Mouse (Mus musculus) hindbrain, postnatal 0 days (tissue): ENCODE results near the gene A930018P22Rik. TPM values are rescaled to one million over a fixed set of nuclear protein-coding genes. Genes with fewer than 3 reads are reported as not detected.
"Not testable (repeated sequence)": the region's sequence is repeated elsewhere in the genome, so short reads cannot be mapped to it uniquely, and the experiment has no call there.

ENCODE experiments used
- ATAC-seq: fragments of 200-750 bp; cut with Nextera tagmentation; 2 replicates; pipeline ENCODE4 v1.8.0; 2017; ENCODE audit warnings: mild to moderate bottlenecking, moderate TSS enrichment, moderate library complexity
- DNase-seq: peaks from one replicate; pipeline ENCODE4 v3.0.0-alpha.2; 2015; ENCODE audit warnings: low spot score
- H3K27ac ChIP-seq: fragments of 300-500 bp; sonication (generic); 2 replicates; pipeline ENCODE4 v1.5.1; 2014; ENCODE audit warnings: mild to moderate bottlenecking
- H3K27me3 ChIP-seq: fragments of 300-500 bp; sonication (generic); 2 replicates; pipeline ENCODE4 v1.6.1; 2014; ENCODE audit warnings: low read length, mixed read lengths; ENCODE audit not compliant: insufficient read depth
- H3K36me3 ChIP-seq: fragments of 300-500 bp; sonication (generic); 2 replicates; pipeline ENCODE4 v1.6.1; 2014; ENCODE audit warnings: low read length, mixed read lengths; ENCODE audit not compliant: insufficient read depth
- H3K4me1 ChIP-seq: fragments of 300-500 bp; sonication (generic); 2 replicates; pipeline ENCODE4 v1.6.1; 2014; ENCODE audit warnings: antibody characterized with exemption, low read length, mixed read lengths; ENCODE audit not compliant: insufficient read depth
- H3K4me2 ChIP-seq: fragments of 300-500 bp; sonication (generic); 2 replicates; pipeline ENCODE4 v1.6.1; 2014; ENCODE audit warnings: low read depth, mild to moderate bottlenecking, low read length, moderate library complexity, mixed read lengths
- H3K4me3 ChIP-seq: fragments of 300-500 bp; sonication (generic); 2 replicates; pipeline ENCODE4 v1.5.1; 2014; ENCODE audit warnings: low read length
- H3K9ac ChIP-seq: fragments of 300-500 bp; sonication (generic); replicated peaks from 2 replicates; pipeline ENCODE4 v1.6.1; 2014; ENCODE audit warnings: mild to moderate bottlenecking, low read length, moderate library complexity, mixed read lengths
- H3K9me3 ChIP-seq: fragments of 300-500 bp; sonication (generic); 2 replicates; pipeline ENCODE4 v1.6.1; 2016; ENCODE audit warnings: low read length, mixed read lengths
- CTCF ChIP-seq: IDR thresholded peaks from 2 replicates; pipeline ENCODE4 v1.5.1; 2016; ENCODE audit warnings: antibody characterized with exemption, control low read depth, low read depth
- WGBS: fragments of 180-500 bp; shearing (Covaris S2); extraction: QIAGEN DNeasy Blood & Tissue Kit; methylation state at CpG from one replicate; pipeline ENCODE4 v1.1.7; 2014; 5-methylcytosine and 5-hydroxymethylcytosine counted together
- polyA plus RNA-seq: library from polyadenylated mRNA; unstranded; fragments of >200 nt; fragmentation: Nextera tagmentation; extraction: Ambion mirVana; gene quantifications from 2 replicates; pipeline ENCODE4 v1.2.1, GENCODE M21; 2015
- total RNA-seq: library from RNA; depleted of rRNA; stranded (reverse); fragments of >200 nt; gene quantifications from 2 replicates; pipeline ENCODE4 v1.2.3, GENCODE M21; 2014

The A930018P22Rik gene
- total and polyA plus RNA-seq, 2 experiments from 2014 or later = 0.31 TPM; not detected in 1

GRCm38 (mm10) chr2:104104800-104105199 lies 17.8 kb upstream of the A930018P22Rik start:
- H3K9me3 ChIP-seq = no peaks in the 10 kb centered on the region
- TF ChIP-seq CTCF = no peak
- ATAC-seq (no peak), DNase-seq (no peak)
- no peaks in the 10 kb centered on the region for H3K27me3 ChIP-seq
- H3K4me1 ChIP-seq = no peaks in the 10 kb centered on the region
- H3K27ac ChIP-seq = no peak overlapping the region
- 94% methylated on average over 6 of the region's 6 CpGs for WGBS
- no peaks in the 10 kb centered on the region for H3K36me3 ChIP-seq
- H3K4me3 ChIP-seq = no peak overlapping the region
- H3K9ac ChIP-seq = no peak overlapping the region
- H3K4me2 ChIP-seq = no peak overlapping the region

- H3K9ac ChIP-seq, H3K27me3 ChIP-seq, DNase-seq, H3K4me2 ChIP-seq, H3K4me3 ChIP-seq, H3K9me3 ChIP-seq, ATAC-seq, H3K4me1 ChIP-seq, H3K27ac ChIP-seq, H3K36me3 ChIP-seq: not testable (repeated sequence)
- 93% methylated on average over 2 of the region's 2 CpGs for WGBS
Measured at GRCm38 (mm10) chr2:104109021-104109420, 13.5 kb upstream of the A930018P22Rik start.

GRCm38 (mm10) chr2:104109528-104109927 lies 13.0 kb upstream of the A930018P22Rik start:
- H3K4me3 ChIP-seq = no peak overlapping the region
- no peak overlapping the region for H3K4me2 ChIP-seq
- TF ChIP-seq CTCF = no peak
- WGBS = 73% methylated on average over 2 of the region's 2 CpGs
- no peak overlapping the region for H3K27ac ChIP-seq
- H3K27me3 ChIP-seq = no peaks in the 10 kb centered on the region
- no peak overlapping the region for H3K9ac ChIP-seq
- no peaks in the 10 kb centered on the region for H3K36me3 ChIP-seq
- no peak for ATAC-seq
- H3K4me1 ChIP-seq = no peaks in the 10 kb centered on the region
- no peak for DNase-seq
- no peaks in the 10 kb centered on the region for H3K9me3 ChIP-seq

- no peaks in the 10 kb centered on the region for H3K9me3 ChIP-seq
- H3K36me3 ChIP-seq = no peaks in the 10 kb centered on the region
- no peak overlapping the region for H3K9ac ChIP-seq
- no peak overlapping the region for H3K27ac ChIP-seq
- TF ChIP-seq CTCF = no peak
- H3K4me2 ChIP-seq = no peak overlapping the region
- 91% methylated on average over 4 of the region's 4 CpGs for WGBS
- H3K27me3 ChIP-seq = no peaks in the 10 kb centered on the region
- no peak for ATAC-seq
- H3K4me1 ChIP-seq = no peaks in the 10 kb centered on the region
- DNase-seq = no peak
- no peak overlapping the region for H3K4me3 ChIP-seq
Measured at GRCm38 (mm10) chr2:104110031-104110430, 12.5 kb upstream of the A930018P22Rik start.

GRCm38 (mm10) chr2:104111170-104111797 lies 11.3 kb upstream of the A930018P22Rik start:
- H3K27me3 ChIP-seq, DNase-seq, ATAC-seq, H3K4me3 ChIP-seq, H3K27ac ChIP-seq, H3K4me2 ChIP-seq, H3K36me3 ChIP-seq, H3K9me3 ChIP-seq, H3K4me1 ChIP-seq, H3K9ac ChIP-seq: not testable (repeated sequence)
- no CpG with 5 or more reads among the region's 1 CpGs for WGBS

GRCm38 (mm10) chr2:104113563-104113962 lies 9.0 kb upstream of the A930018P22Rik start:
- not testable (repeated sequence) for H3K4me2 ChIP-seq

GRCm38 (mm10) chr2:104114898-104115297 lies 7.7 kb upstream of the A930018P22Rik start:
- TF ChIP-seq CTCF = no peak
- no peak for DNase-seq
- Histone ChIP-seq H3K4me2 (no peak overlapping the region), H3K9me3 (no peaks in the 10 kb centered on the region), H3K4me1 (no peaks in the 10 kb centered on the region), H3K27ac (no peak overlapping the region), H3K36me3 (no peaks in the 10 kb centered on the region), H3K27me3 (no peaks in the 10 kb centered on the region), H3K4me3 (no peak overlapping the region), H3K9ac (no peak overlapping the region)
- no peak for ATAC-seq
- 66% methylated on average over 3 of the region's 3 CpGs for WGBS

More at GRCm38 (mm10) chr2:104113563-104113962, 9.0 kb upstream of the A930018P22Rik start:
- not testable (repeated sequence) for H3K36me3 ChIP-seq, H3K4me3 ChIP-seq, H3K4me1 ChIP-seq, ATAC-seq, H3K27ac ChIP-seq, H3K9me3 ChIP-seq, H3K27me3 ChIP-seq, DNase-seq, H3K9ac ChIP-seq

GRCm38 (mm10) chr2:104117173-104117572 lies 5.4 kb upstream of the A930018P22Rik start:
- H3K36me3 ChIP-seq, H3K4me3 ChIP-seq, H3K4me1 ChIP-seq, H3K4me2 ChIP-seq, H3K27me3 ChIP-seq, DNase-seq, H3K27ac ChIP-seq, H3K9me3 ChIP-seq, H3K9ac ChIP-seq, ATAC-seq: not testable (repeated sequence)
